In the genomic region with DNA sequence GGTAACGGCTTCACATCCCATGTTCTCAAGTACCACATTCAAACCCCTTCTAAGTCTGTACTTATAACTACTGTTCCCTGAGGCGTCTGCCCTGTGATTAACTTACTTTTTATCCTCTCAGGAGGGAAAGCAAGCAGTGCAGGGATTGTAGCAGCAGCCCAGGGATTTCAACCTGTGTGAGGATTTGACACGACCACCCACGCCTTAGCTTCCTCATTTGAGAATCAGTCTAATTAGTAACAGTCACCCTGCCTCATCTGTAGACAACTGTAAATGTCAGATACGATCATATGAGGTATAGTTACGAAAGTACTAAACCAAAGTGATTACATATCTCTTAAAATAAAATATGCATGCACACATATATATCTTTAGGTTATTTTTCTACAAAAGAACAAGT, we compare ENCODE assay signal across 27 mouse cellular contexts. TPM values are rescaled to one million over a fixed set of nuclear protein-coding genes. Genes with fewer than 3 reads are reported as not detected.
DNase-seq lines count a peak whose midpoint lies in the region; ATAC-seq and TF ChIP-seq lines count a peak whose summit lies in the region.
"Had no signal": no experiment of that assay in that cellular context is flagged by ENCODE, and none has a peak within 500 bp of the region (broad histone marks: within the 10 kb centered on the region; RNA-seq: fewer than 3 reads in every experiment).

No protein-coding gene starts in this region.

- no peaks in the 10 kb centered on the region for H3K36me3 ChIP-seq in ES-E14 (ENCODE audit: control insufficient read depth, insufficient read depth, low read length, poor library complexity, severe bottlenecking)
- H3K36me3 ChIP-seq in midbrain, embryonic 15.5 days (replicated peaks): no peaks in the 10 kb centered on the region
- H3K36me3 ChIP-seq: embryonic facial prominence, embryonic 10.5 days; embryonic facial prominence, embryonic 12.5 days; forebrain, embryonic 10.5 days; forebrain, embryonic 12.5 days had no signal

- H3K4me1 ChIP-seq in ES-E14 (ENCODE audit: control insufficient read depth in 2 of 2, insufficient read depth in 2 of 2, low read length in 2 of 2, poor library complexity in 1 of 2): peaks cover 17 to 20% of the 10 kb centered on the region in 2 experiments
- no peaks in the 10 kb centered on the region for H3K4me1 ChIP-seq in midbrain, embryonic 15.5 days
- H3K4me1 ChIP-seq: embryonic facial prominence, embryonic 12.5 days; forebrain, embryonic 12.5 days had no signal

- no peak overlapping the region for H3K4me3 ChIP-seq in ES-E14 (ENCODE audit: insufficient read depth in 1 of 2, low read depth in 1 of 2, low read length in 2 of 2, poor library complexity in 1 of 2, severe bottlenecking in 1 of 2)
- no peak overlapping the region for H3K4me3 ChIP-seq in midbrain, embryonic 15.5 days
- H3K4me3 ChIP-seq: embryonic facial prominence, embryonic 10.5 days; embryonic facial prominence, embryonic 12.5 days; forebrain, embryonic 10.5 days; forebrain, embryonic 12.5 days had no signal

- no peak for ATAC-seq in midbrain, embryonic 15.5 days (replicated peaks)
- ATAC-seq: activated CD4-positive, CD25-positive, alpha-beta regulatory T cell, adult 4 months; CD4-positive, CD25-positive, alpha-beta regulatory T cell, adult 4 months; forebrain, embryonic 14.5 days; forebrain, embryonic 16.5 days; Patski had no signal

- WGBS in midbrain, embryonic 15.5 days: 75% methylated on average over 6 of the region's 6 CpGs

- peak; percentile 4 for DNase-seq in heart, adult 11 months
- no peak for DNase-seq in heart, postnatal 10 days
- DNase-seq in ES-E14 (ENCODE audit: low read depth, low spot score): no peak
- peak; percentile 18 for DNase-seq in brain, adult 2 months (ENCODE audit: low read depth, low spot score)
- no peak for DNase-seq in thymus, postnatal 14 days
- no peak for DNase-seq in lung, postnatal 4 days
- DNase-seq: adrenal gland, adult 8-10 months; adrenal gland, postnatal 14 days; adrenal gland, postnatal 36 days; B cell, adult 2 months; cerebellum, adult 11 months; cerebellum, adult 18-20 months; cerebellum, adult 8-10 months; cerebellum, adult 9-11 months; cerebellum, postnatal 14 days; cerebellum, postnatal 36 days had no signal

- intact Hi-C loops in heart, postnatal 10 days (cut with DNase I): no loop called here

- no peak overlapping the region for H3K4me2 ChIP-seq in midbrain, embryonic 15.5 days
- H3K4me2 ChIP-seq: embryonic facial prominence, embryonic 12.5 days; forebrain, embryonic 12.5 days had no signal

- no peak overlapping the region for H3K9ac ChIP-seq in ES-E14 (ENCODE audit: insufficient read depth, low read depth, low read length, poor library complexity, severe bottlenecking)
- H3K9ac ChIP-seq in midbrain, embryonic 15.5 days: no peak overlapping the region
- H3K9ac ChIP-seq: embryonic facial prominence, embryonic 12.5 days; forebrain, embryonic 12.5 days had no signal

- in situ Hi-C loops in ES-E14 (cut with MboI; ENCODE audit: low sequenced_read_pairs in 2 of 2, unreplicated experiment in 2 of 2): no loop called here

- H3K27me3 ChIP-seq in midbrain, embryonic 15.5 days (replicated peaks): no peaks in the 10 kb centered on the region
- H3K27me3 ChIP-seq: CH12.LX; embryonic facial prominence, embryonic 12.5 days; forebrain, embryonic 12.5 days; Patski had no signal

- no peaks in the 10 kb centered on the region for H3K9me3 ChIP-seq in ES-E14 (ENCODE audit: control insufficient read depth, insufficient read depth, low read depth, low read length)
- H3K9me3 ChIP-seq in midbrain, embryonic 15.5 days: no peaks in the 10 kb centered on the region
- H3K9me3 ChIP-seq: embryonic facial prominence, embryonic 10.5 days; embryonic facial prominence, embryonic 12.5 days; forebrain, embryonic 10.5 days; forebrain, embryonic 12.5 days had no signal

- peak overlapping the region; percentile 92 for H3K27ac ChIP-seq in ES-E14 (ENCODE audit: insufficient read depth, low read depth, low read length, poor library complexity, severe bottlenecking)
- H3K27ac ChIP-seq in midbrain, embryonic 15.5 days: no peak overlapping the region
- H3K27ac ChIP-seq: embryonic facial prominence, embryonic 10.5 days; embryonic facial prominence, embryonic 12.5 days; forebrain, embryonic 12.5 days had no signal

TF ChIP-seq in ES-E14, 5 proteins besides CTCF, POLR2A, EP300 and RAD21:
- no peak for TF ChIP-seq ZNF384 (IDR thresholded peaks at IDR 0.05; ENCODE audit: low read depth, low read length)
- TF ChIP-seq HCFC1 (IDR thresholded peaks at IDR 0.05; ENCODE audit: borderline replicate concordance, insufficient read depth, low read length): no peak
- TF ChIP-seq CHD2 (IDR thresholded peaks at IDR 0.05; ENCODE audit: low read depth, low read length): no peak
- no peak for TF ChIP-seq MAFK (IDR thresholded peaks at IDR 0.05; ENCODE audit: insufficient read depth, low read depth, low read length)
- TF ChIP-seq ZC3H11A (IDR thresholded peaks at IDR 0.05; ENCODE audit: borderline replicate concordance, low read depth, low read length): no peak

RNA-seq across cellular contexts. Expression of gene Sos1, which starts 15.9 kb away (rescaled TPM):
- 10 to 100 TPM; 16.2 to 17.9 TPM for total RNA-seq in heart, postnatal 10 days (2021)
- 9.0 and 10.9 TPM in 2 replicates for total RNA-seq in ES-E14 (2012; rRNA removed)
- 8.5 and 8.8 TPM in 2 replicates for polyA plus RNA-seq in midbrain, embryonic 15.5 days (2015; fragmentation: Nextera tagmentation; extraction: Ambion mirVana)

Comparison
In these comparisons a context has a peak if more than half of its experiments do, and no peak if none do; other contexts are left out.
1. DNase-seq: peak in heart, adult 11 months (single experiment) and brain, adult 2 months (single experiment); none in heart, postnatal 10 days (0 of 2), ES-E14 (single experiment), thymus, postnatal 14 days (single experiment) and lung, postnatal 4 days (0 of 2).